In genomic region chr5:24053245-24054190, GRCm38 (mm10) we compare ENCODE assay signal across 8 mouse cellular contexts. TPM values are rescaled to one million over a fixed set of nuclear protein-coding genes. Genes with fewer than 3 reads are reported as not detected.
DNase-seq lines count a peak whose midpoint lies in the region; ATAC-seq and TF ChIP-seq lines count a peak whose summit lies in the region.

No protein-coding gene starts in this region.

- peak; percentile 53; the same call in 1 of the 2 replicates for TF ChIP-seq EP300 in lung, postnatal 0 days (IDR thresholded peaks at IDR 0.05)

- peaks cover 5% of the 10 kb centered on the region; the same call in 1 of the 2 replicates for H3K9me3 ChIP-seq in hindbrain, embryonic 15.5 days
- H3K9me3 ChIP-seq in hindbrain, embryonic 10.5 days: peaks cover 4% of the 10 kb centered on the region; the same call in 1 of the 2 replicates
- no peaks in the 10 kb centered on the region for H3K9me3 ChIP-seq in heart, embryonic 10.5 days
- H3K9me3 ChIP-seq in lung, postnatal 0 days (ENCODE audit: low read length): no peaks in the 10 kb centered on the region

- no peaks in the 10 kb centered on the region for H3K27me3 ChIP-seq in hindbrain, embryonic 15.5 days
- no peaks in the 10 kb centered on the region for H3K27me3 ChIP-seq in hindbrain, embryonic 10.5 days (ENCODE audit: insufficient read depth, poor library complexity, severe bottlenecking)
- H3K27me3 ChIP-seq in heart, embryonic 10.5 days (ENCODE audit: insufficient read depth, poor library complexity, severe bottlenecking): no peaks in the 10 kb centered on the region
- H3K27me3 ChIP-seq in lung, postnatal 0 days (replicated peaks; ENCODE audit: insufficient read depth, low read length): no peaks in the 10 kb centered on the region

- no peak overlapping the region for H3K4me3 ChIP-seq in hindbrain, embryonic 15.5 days
- no peak overlapping the region for H3K4me3 ChIP-seq in hindbrain, embryonic 10.5 days
- H3K4me3 ChIP-seq in heart, embryonic 10.5 days: no peak overlapping the region
- H3K4me3 ChIP-seq in lung, postnatal 0 days (ENCODE audit: low read depth, low read length): no peak overlapping the region

- no peaks in the 10 kb centered on the region for H3K36me3 ChIP-seq in hindbrain, embryonic 15.5 days
- H3K36me3 ChIP-seq in hindbrain, embryonic 10.5 days: no peaks in the 10 kb centered on the region
- H3K36me3 ChIP-seq in heart, embryonic 10.5 days: no peaks in the 10 kb centered on the region
- no peaks in the 10 kb centered on the region for H3K36me3 ChIP-seq in lung, postnatal 0 days (ENCODE audit: insufficient read depth, low read length)

- intact Hi-C loops in left cerebral cortex, postnatal 10 days (cut with DNase I): no loop called here
- intact Hi-C loops in left cerebral cortex, postnatal 25 days (cut with DNase I): no loop called here

- 43% methylated on average over 9 of the region's 9 CpGs for WGBS in hindbrain, embryonic 15.5 days
- 85% methylated on average over 9 of the region's 9 CpGs for WGBS in hindbrain, embryonic 10.5 days
- WGBS in heart, embryonic 10.5 days: 54% methylated on average over 9 of the region's 9 CpGs
- WGBS in lung, postnatal 0 days: 20% methylated on average over 9 of the region's 9 CpGs

- no peak overlapping the region for H3K9ac ChIP-seq in hindbrain, embryonic 15.5 days
- no peak overlapping the region for H3K9ac ChIP-seq in lung, postnatal 0 days (replicated peaks; ENCODE audit: low read depth)

- no peak for DNase-seq in hindbrain, embryonic 10.5 days (ENCODE audit: low spot score)
- peak; percentile 59 for DNase-seq in NIH3T3 (ENCODE audit: low read depth)
- DNase-seq in heart, embryonic 10.5 days (ENCODE audit: low spot score): no peak
- DNase-seq in lung, postnatal 0 days (ENCODE audit: low spot score): peak; percentile 85
- DNase-seq in layer of hippocampus, adult 11-12 months (ENCODE audit: low spot score): no peak
- no peak for DNase-seq in left cerebral cortex, postnatal 10 days (ENCODE audit: extremely low spot score in 1 of 2, low spot score in 2 of 2)
- no peak for DNase-seq in left cerebral cortex, postnatal 25 days (ENCODE audit: low spot score in 2 of 2)

- ATAC-seq in hindbrain, embryonic 15.5 days (ENCODE audit: low FRiP score, low read depth): no peak
- peak; percentile 66 for ATAC-seq in lung, postnatal 0 days

- no peak overlapping the region for H3K27ac ChIP-seq in hindbrain, embryonic 15.5 days (replicated peaks)
- H3K27ac ChIP-seq in hindbrain, embryonic 10.5 days: no peak overlapping the region
- peak overlapping the region; percentile 77 for H3K27ac ChIP-seq in heart, embryonic 10.5 days
- H3K27ac ChIP-seq in lung, postnatal 0 days (ENCODE audit: low read length): no peak overlapping the region

- no peak for TF ChIP-seq CTCF in lung, postnatal 0 days (IDR thresholded peaks at IDR 0.05)

- peaks cover 5% of the 10 kb centered on the region; the same call in 1 of the 2 replicates for H3K4me1 ChIP-seq in hindbrain, embryonic 15.5 days (replicated peaks)
- H3K4me1 ChIP-seq in hindbrain, embryonic 10.5 days (replicated peaks): no peaks in the 10 kb centered on the region
- peaks cover 15% of the 10 kb centered on the region; the same call in 1 of the 2 replicates for H3K4me1 ChIP-seq in heart, embryonic 10.5 days
- no peaks in the 10 kb centered on the region for H3K4me1 ChIP-seq in lung, postnatal 0 days (ENCODE audit: insufficient read depth, low read depth, low read length)

- H3K4me2 ChIP-seq in hindbrain, embryonic 15.5 days: peak overlapping the region; percentile 6; the same call in 1 of the 2 replicates
- no peak overlapping the region for H3K4me2 ChIP-seq in lung, postnatal 0 days (replicated peaks; ENCODE audit: low read depth, low read length)

RNA-seq across cellular contexts. Expression of gene Fam126a, which starts 23.0 kb away (rescaled TPM):
- 31.0 and 31.2 TPM in 2 replicates for polyA plus RNA-seq in hindbrain, embryonic 15.5 days (2015; fragmentation: Nextera tagmentation; extraction: Ambion mirVana)
- polyA plus RNA-seq in hindbrain, embryonic 10.5 days (2016; fragmentation: Nextera tagmentation; extraction: Ambion mirVana): 27.8 and 28.5 TPM in 2 replicates
- polyA plus RNA-seq in heart, embryonic 10.5 days (2016; fragmentation: Nextera tagmentation; extraction: Ambion mirVana): 27.5 and 39.7 TPM in 2 replicates
- polyA plus RNA-seq in lung, postnatal 0 days (2015; fragmentation: Nextera tagmentation; extraction: Ambion mirVana): 11.5 and 12.4 TPM in 2 replicates
- total RNA-seq in left cerebral cortex, postnatal 10 days (2021): 10 to 100 TPM; 37.3 to 41.6 TPM
- 10 to 100 TPM; 16.4 to 17.6 TPM for total RNA-seq in left cerebral cortex, postnatal 25 days (2021)

RNA-seq across cellular contexts. Expression of gene Klhl7, which starts 46.9 kb away (rescaled TPM):
- 129 and 133 TPM in 2 replicates for polyA plus RNA-seq in hindbrain, embryonic 15.5 days (2015; fragmentation: Nextera tagmentation; extraction: Ambion mirVana)
- polyA plus RNA-seq in hindbrain, embryonic 10.5 days (2016; fragmentation: Nextera tagmentation; extraction: Ambion mirVana): 59.0 and 60.0 TPM in 2 replicates
- 45.0 and 47.4 TPM in 2 replicates for polyA plus RNA-seq in heart, embryonic 10.5 days (2016; fragmentation: Nextera tagmentation; extraction: Ambion mirVana)
- polyA plus RNA-seq in lung, postnatal 0 days (2015; fragmentation: Nextera tagmentation; extraction: Ambion mirVana): 22.6 and 26.6 TPM in 2 replicates
- 100 to 1,000 TPM; 124 to 125 TPM for total RNA-seq in left cerebral cortex, postnatal 10 days (2021)
- total RNA-seq in left cerebral cortex, postnatal 25 days (2021): 10 to 100 TPM; 89.5 to 98.3 TPM

Comparison
In these comparisons a context has a peak if more than half of its experiments do, and no peak if none do; other contexts are left out.
1. DNase-seq: peak in NIH3T3 (single experiment) and lung, postnatal 0 days (single experiment); none in hindbrain, embryonic 10.5 days (single experiment), heart, embryonic 10.5 days (single experiment), layer of hippocampus, adult 11-12 months (single experiment), left cerebral cortex, postnatal 10 days (0 of 2) and left cerebral cortex, postnatal 25 days (0 of 2).